Mouse (Mus musculus) midbrain, embryonic 12.5 days (tissue): ENCODE results near the gene Rassf8. TPM values are rescaled to one million over a fixed set of nuclear protein-coding genes. Genes with fewer than 3 reads are reported as not detected.
A peak's percentile ranks its signal among the peaks of the same experiment; 100 is the strongest.

ENCODE experiments used
- ATAC-seq: fragments of 200-750 bp; cut with Nextera tagmentation; 2 replicates; pipeline ENCODE4 v1.8.0; 2017; ENCODE audit warnings: low read depth, moderate TSS enrichment, moderate library complexity; ENCODE audit not compliant: low FRiP score
- H3K27ac ChIP-seq: fragments of 300-500 bp; sonication (generic); replicated peaks from 2 replicates; pipeline ENCODE4 v1.5.1; 2016; ENCODE audit warnings: mild to moderate bottlenecking
- H3K27me3 ChIP-seq: fragments of 300-500 bp; sonication (generic); 2 replicates; pipeline ENCODE4 v1.6.1; 2016; ENCODE audit warnings: mild to moderate bottlenecking
- H3K36me3 ChIP-seq: fragments of 300-500 bp; sonication (generic); 2 replicates; pipeline ENCODE4 v1.6.1; 2016
- H3K4me1 ChIP-seq: fragments of 300-500 bp; sonication (generic); 2 replicates; pipeline ENCODE4 v1.6.1; 2016
- H3K4me2 ChIP-seq: fragments of 300-500 bp; sonication (generic); replicated peaks from 2 replicates; pipeline ENCODE4 v1.6.1; 2016; ENCODE audit warnings: mild to moderate bottlenecking, moderate library complexity
- H3K4me3 ChIP-seq: fragments of 300-500 bp; sonication (generic); 2 replicates; pipeline ENCODE4 v1.5.1; 2016; ENCODE audit warnings: mild to moderate bottlenecking
- H3K9ac ChIP-seq: fragments of 300-500 bp; sonication (generic); replicated peaks from 2 replicates; pipeline ENCODE4 v1.6.1; 2016; ENCODE audit warnings: mild to moderate bottlenecking, moderate library complexity
- H3K9me3 ChIP-seq: fragments of 300-500 bp; sonication (generic); 2 replicates; pipeline ENCODE4 v1.6.1; 2016; ENCODE audit warnings: mild to moderate bottlenecking
- WGBS: fragments of 180-500 bp; shearing (Covaris S2); methylation state at CpG from one replicate; pipeline ENCODE4 v1.1.7; 2016; 5-methylcytosine and 5-hydroxymethylcytosine counted together
- polyA plus RNA-seq: library from polyadenylated mRNA; unstranded; fragments of >200 nt; fragmentation: Nextera tagmentation; extraction: Ambion mirVana; gene quantifications from 2 replicates; pipeline ENCODE4 v1.2.1, GENCODE M21; 2016

Rassf8 gene
- polyA plus RNA-seq, 1 experiment from 2014 or later: 4.4 TPM

DNA sequence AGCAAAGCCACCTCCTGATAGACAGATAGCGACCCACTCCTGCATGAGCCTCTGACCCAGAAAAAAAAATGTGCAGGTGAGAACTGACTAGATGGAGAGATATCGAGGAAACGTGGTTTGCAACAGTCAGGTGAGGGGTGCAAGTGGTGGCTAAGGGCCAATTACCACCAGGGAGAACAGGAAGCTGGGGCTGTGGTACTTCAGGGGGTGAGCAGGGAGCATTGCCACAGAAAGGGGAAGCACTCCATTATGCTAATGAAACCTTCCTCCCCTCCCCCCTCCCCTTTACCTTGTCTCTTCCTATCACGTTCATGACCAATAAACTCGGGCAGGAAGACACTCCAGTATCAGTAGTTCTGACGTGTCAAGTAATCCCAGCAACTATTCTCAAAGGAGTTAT, 88.8 kb downstream of the Rassf8 start:
- no peak overlapping the region for H3K4me2 ChIP-seq
- H3K4me1 ChIP-seq: peaks cover 4% of the 10 kb centered on the region; the same call in 1 of the 2 replicates
- no peak overlapping the region for H3K27ac ChIP-seq
- ATAC-seq: no peak
- 61% methylated on average over 6 of the region's 6 CpGs for WGBS
- no peaks in the 10 kb centered on the region for H3K9me3 ChIP-seq
- H3K27me3 ChIP-seq: no peaks in the 10 kb centered on the region
- H3K36me3 ChIP-seq: no peaks in the 10 kb centered on the region
- no peak overlapping the region for H3K9ac ChIP-seq
- H3K4me3 ChIP-seq: no peak overlapping the region

DNA sequence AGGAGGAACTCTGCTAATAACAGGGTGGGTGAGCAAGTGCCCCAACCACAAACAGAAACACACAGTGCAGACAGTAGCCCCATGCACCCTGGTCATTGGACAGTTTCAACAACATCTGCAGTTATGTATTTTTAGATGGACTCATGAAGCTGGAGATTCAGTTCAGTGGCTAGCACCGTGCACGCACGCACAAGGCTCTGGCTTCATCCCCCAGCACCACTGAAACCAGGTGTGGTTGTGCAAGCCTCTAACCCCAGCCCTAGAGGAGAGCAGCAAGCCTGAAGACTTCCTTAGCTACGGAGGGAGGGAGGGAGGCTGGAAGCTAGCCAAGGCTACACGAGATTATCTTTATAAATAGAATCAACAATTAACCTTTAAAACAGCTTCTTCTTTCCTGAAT, 99.1 kb downstream of the Rassf8 start:
- ATAC-seq: no peak
- no peak overlapping the region for H3K4me3 ChIP-seq
- no peaks in the 10 kb centered on the region for H3K36me3 ChIP-seq
- no peaks in the 10 kb centered on the region for H3K9me3 ChIP-seq
- WGBS: 87% methylated on average over 5 of the region's 5 CpGs
- no peaks in the 10 kb centered on the region for H3K27me3 ChIP-seq
- no peak overlapping the region for H3K4me2 ChIP-seq
- H3K27ac ChIP-seq: no peak overlapping the region
- no peak overlapping the region for H3K9ac ChIP-seq
- no peaks in the 10 kb centered on the region for H3K4me1 ChIP-seq

DNA sequence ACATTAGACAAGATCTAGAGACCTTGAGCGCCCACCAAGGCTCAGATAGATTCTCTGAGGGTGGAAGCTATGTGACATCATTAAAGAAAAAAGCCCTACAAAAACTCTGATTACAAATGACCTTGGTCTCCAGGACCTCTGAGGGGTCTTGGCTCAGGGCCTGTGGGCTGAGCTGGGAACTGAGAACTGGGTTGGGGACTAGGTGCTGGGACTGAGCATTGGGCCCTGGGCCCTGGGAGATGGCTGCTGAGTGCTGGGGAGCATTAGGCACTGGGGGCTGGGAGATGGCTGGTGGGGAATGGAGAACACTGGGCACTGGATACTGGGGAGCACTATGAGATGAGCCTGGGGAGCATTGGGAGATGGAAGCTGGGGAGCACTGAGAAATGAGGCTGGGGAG, 99.5 kb downstream of the Rassf8 start:
- WGBS: 95% methylated on average over 1 of the region's 1 CpGs
- Histone ChIP-seq H3K4me1 (no peaks in the 10 kb centered on the region), H3K4me3 (no peak overlapping the region), H3K9ac (no peak overlapping the region), H3K9me3 (no peaks in the 10 kb centered on the region), H3K4me2 (no peak overlapping the region), H3K27me3 (no peaks in the 10 kb centered on the region), H3K36me3 (no peaks in the 10 kb centered on the region), H3K27ac (no peak overlapping the region)
- ATAC-seq: no peak

DNA sequence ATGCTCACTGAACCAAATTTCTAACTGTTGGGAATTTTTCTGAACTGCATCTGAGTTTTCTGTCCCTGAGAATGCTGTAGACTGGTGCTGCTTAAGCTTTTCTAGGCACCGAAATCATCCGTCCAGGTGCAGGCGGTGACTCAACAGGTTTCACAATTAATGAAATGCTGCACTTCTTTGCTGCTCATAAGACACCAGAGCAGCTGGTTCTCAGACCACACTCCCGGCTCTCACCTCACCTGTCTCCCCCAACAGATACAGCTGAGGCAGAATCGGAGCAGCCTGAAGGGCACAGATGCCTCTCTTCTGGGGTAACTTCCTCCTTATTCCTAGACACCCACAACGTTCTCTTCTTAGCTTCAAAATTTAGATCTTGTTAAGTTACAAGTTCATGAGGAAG, 100.4 kb downstream of the Rassf8 start:
- no peaks in the 10 kb centered on the region for H3K9me3 ChIP-seq
- no peak overlapping the region for H3K4me3 ChIP-seq
- H3K36me3 ChIP-seq: no peaks in the 10 kb centered on the region
- H3K27me3 ChIP-seq: peaks cover 7% of the 10 kb centered on the region; the same call in 1 of the 2 replicates
- no peak overlapping the region for H3K9ac ChIP-seq
- H3K27ac ChIP-seq: no peak overlapping the region
- no peaks in the 10 kb centered on the region for H3K4me1 ChIP-seq
- WGBS: 90% methylated on average over 6 of the region's 6 CpGs
- H3K4me2 ChIP-seq: no peak overlapping the region
- ATAC-seq: no peak

DNA sequence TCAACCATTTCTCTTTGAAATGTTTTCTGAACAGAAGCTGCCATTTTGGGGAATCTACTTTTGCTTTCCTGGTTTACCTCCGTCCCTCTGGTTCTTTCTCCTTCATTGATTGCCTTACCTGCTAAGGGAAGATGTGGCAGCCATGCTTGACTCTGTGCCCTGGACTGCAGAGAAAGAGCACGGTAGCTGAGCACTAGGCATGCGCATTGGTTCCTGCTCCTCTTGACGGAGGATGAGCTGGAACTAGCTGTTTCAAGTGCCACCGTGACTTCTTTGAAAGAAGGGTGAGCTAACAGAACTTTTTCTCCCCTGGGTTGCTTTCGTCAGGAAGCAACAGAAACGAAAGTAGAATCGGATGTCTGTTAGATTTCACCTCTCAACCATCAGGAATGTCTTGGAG, 101.1 kb downstream of the Rassf8 start:
- no peak for ATAC-seq
- no peak overlapping the region for H3K4me2 ChIP-seq
- H3K27me3 ChIP-seq: peaks cover 15% of the 10 kb centered on the region
- 90% methylated on average over 8 of the region's 8 CpGs for WGBS
- no peak overlapping the region for H3K4me3 ChIP-seq
- no peaks in the 10 kb centered on the region for H3K36me3 ChIP-seq
- H3K9ac ChIP-seq: no peak overlapping the region
- H3K4me1 ChIP-seq: no peaks in the 10 kb centered on the region
- H3K27ac ChIP-seq: no peak overlapping the region
- H3K9me3 ChIP-seq: no peaks in the 10 kb centered on the region

DNA sequence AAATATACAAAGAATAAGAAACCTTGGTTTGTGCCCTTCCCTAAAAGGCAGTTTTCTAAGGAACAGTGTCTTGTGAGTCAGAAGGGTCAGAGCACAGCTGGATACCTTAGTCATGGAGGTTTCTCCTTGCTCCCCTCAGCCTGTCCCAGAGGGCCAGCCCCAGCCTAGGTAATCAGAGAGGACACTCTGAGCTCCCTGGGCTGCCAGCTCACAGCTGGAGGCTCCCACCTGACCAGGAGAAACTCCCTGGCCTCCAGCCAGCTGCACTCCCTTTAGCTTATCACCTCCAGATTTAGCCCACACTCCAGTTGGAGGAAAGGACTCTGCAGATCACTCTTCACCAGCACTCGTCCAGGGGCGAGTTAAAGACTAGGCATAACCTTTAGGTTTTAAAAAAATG, 104.2 kb downstream of the Rassf8 start:
- Histone ChIP-seq H3K9me3 (no peaks in the 10 kb centered on the region), H3K4me2 (no peak overlapping the region), H3K4me3 (no peak overlapping the region), H3K9ac (no peak overlapping the region), H3K27me3 (peaks cover 35% of the 10 kb centered on the region), H3K4me1 (peaks cover 14% of the 10 kb centered on the region), H3K27ac (no peak overlapping the region), H3K36me3 (no peaks in the 10 kb centered on the region)
- no peak for ATAC-seq
- WGBS: 65% methylated on average over 2 of the region's 2 CpGs

DNA sequence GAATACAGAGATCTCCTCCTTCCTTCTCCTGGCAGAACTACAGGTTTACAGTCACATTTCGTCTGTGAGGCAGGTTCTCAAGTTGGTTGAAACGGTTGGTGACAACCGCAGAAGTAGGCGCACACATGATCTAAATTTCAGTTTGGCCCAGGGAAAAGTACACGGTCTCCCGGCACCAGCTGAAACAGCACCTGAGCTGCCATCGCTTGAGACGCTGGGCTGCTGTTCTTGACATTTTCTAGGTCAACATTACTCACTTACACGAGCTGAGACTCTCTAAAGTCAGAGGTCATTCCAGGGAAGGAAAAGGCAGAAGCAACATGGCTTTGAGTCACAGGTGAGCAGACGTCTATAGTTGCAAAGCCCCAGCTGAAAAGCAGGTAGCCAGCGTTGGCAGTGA, 105.4 kb downstream of the Rassf8 start:
- Histone ChIP-seq H3K4me1 (peaks cover 26% of the 10 kb centered on the region), H3K27ac (no peak overlapping the region), H3K27me3 (peaks cover 43% of the 10 kb centered on the region), H3K36me3 (no peaks in the 10 kb centered on the region), H3K4me2 (no peak overlapping the region), H3K4me3 (no peak overlapping the region), H3K9ac (no peak overlapping the region), H3K9me3 (no peaks in the 10 kb centered on the region)
- WGBS: 85% methylated on average over 11 of the region's 11 CpGs
- ATAC-seq: no peak

DNA sequence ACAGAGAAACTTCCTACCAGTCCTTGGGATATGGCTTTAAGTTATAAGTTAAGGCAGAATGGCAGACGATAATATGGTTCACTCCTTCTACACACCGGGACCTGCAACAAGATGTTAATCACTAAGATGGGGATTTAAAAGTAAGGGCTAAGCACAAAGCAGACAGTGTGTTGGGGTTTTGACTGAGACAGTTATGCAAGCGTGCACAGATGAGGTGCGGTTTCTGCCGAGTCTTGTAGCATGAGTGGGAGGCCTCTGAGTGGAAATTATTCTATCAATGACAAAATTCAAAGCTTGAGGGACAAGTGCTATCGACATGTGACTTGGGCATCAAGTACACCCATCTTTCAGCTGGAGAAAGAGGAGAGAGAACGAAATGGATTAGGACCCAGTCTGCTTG, 106.2 kb downstream of the Rassf8 start:
- no peak overlapping the region for H3K4me2 ChIP-seq
- no peak overlapping the region for H3K9ac ChIP-seq
- H3K4me3 ChIP-seq: no peak overlapping the region
- peaks cover 49% of the 10 kb centered on the region for H3K27me3 ChIP-seq
- no peak overlapping the region for H3K27ac ChIP-seq
- no peak for ATAC-seq
- H3K36me3 ChIP-seq: no peaks in the 10 kb centered on the region
- H3K9me3 ChIP-seq: no peaks in the 10 kb centered on the region
- peaks cover 26% of the 10 kb centered on the region for H3K4me1 ChIP-seq
- WGBS: 94% methylated on average over 7 of the region's 7 CpGs

DNA sequence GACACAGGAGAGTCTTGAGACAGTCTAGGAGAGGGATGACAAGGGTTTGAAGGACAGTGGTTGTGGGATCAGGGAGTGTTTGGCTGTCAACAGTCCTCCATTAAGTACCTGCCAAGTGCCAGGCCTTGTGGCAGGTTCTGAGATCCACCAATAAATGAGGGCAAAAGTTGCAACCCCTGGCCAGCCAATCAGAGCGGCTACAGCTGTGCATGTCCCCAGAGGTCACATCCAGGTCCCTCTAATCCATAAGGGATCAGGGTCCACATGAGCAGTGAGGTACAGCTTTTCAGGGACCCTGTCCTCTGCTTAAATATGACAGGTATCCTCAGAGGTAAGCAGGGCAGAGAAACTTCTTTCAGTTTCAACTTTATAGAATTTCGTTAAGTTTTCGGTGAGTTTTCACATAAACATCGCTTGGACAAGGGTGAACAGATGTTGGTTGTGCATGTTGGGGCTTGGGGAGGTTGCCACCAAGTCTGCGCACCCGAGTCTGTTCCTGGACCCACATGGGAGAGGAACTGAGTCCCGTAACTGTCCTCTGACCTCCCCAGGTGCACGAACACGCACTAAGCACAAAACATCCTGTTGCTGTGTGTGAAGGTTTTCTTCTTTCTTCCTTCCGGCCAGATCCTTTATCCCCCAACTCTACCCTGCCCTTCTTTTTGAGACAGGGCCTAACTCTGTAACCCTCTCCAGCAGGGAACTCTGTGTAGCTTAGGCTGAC, 107.0 kb downstream of the Rassf8 start:
- no peak overlapping the region for H3K9ac ChIP-seq
- H3K27ac ChIP-seq: no peak overlapping the region
- H3K27me3 ChIP-seq: peaks cover 57% of the 10 kb centered on the region
- no peak for ATAC-seq
- WGBS: 86% methylated on average over 10 of the region's 10 CpGs
- peaks cover 26% of the 10 kb centered on the region for H3K4me1 ChIP-seq
- no peaks in the 10 kb centered on the region for H3K36me3 ChIP-seq
- no peak overlapping the region for H3K4me2 ChIP-seq
- no peak overlapping the region for H3K4me3 ChIP-seq
- H3K9me3 ChIP-seq: no peaks in the 10 kb centered on the region

DNA sequence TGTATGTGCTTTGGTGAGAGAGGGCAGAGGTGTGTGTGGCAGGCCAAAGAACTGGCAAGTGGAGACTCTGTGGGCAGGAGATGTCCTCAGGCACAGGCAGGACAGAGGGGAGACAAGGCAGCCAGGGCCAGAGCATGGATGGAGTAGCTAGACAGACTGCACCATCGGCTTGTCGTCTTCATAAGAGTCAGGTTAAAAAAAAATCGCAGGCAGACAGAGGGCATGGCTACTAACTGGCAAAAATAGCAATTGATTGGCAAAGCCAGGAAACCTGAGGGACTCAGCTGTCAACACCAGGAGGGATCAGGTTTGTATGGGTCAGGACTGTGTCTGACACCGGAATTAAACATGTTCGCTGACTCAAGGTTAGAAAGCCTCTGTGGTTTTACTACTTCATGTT, 108.2 kb downstream of the Rassf8 start:
- WGBS: 54% methylated on average over 5 of the region's 5 CpGs

DNA sequence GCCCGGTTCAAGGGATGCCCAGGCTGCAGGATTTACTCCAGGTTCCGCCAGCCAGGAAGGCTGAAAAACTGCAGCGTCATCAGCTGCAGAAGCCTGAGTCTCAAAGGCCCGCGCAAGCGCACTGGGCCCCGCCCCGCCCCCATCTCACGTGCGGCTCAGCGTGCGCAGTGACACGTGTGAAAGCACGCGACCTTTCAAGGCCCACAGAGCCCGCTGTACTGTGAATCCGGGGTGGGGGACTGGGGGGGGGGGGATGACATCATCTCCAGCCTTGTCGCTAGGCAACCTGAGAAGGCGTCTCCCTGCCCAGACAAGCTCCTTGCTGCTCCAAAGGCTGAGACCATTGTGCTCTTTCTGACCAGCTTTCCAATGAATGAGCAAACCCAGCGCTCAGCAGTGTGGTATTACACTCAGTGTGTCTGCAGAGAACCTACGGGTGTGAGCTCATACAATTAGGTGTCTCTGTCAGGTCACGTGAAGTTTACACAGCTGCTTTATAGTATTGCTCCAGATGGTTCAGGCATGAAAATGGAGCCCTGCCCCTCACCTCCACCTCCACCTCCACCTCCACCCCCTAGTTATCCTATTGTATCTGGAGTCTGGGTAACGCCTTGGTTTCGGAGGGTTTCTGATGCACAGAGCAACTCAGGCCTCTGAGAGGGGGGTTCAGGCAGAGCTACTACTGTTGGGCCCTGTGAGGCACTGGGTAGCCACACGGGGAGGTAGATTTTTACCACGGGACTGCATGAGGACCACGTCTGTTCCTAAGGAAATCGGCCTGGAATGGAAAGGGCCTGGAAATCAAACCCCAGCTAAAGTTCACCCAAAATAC, 109.4 kb downstream of the Rassf8 start:
- Histone ChIP-seq H3K9me3 (no peaks in the 10 kb centered on the region), H3K9ac (no peak overlapping the region), H3K27me3 (peaks cover 73% of the 10 kb centered on the region), H3K27ac (peak overlapping the region; percentile 62), H3K4me3 (peak overlapping the region; percentile 19), H3K4me2 (peak overlapping the region; percentile 39), H3K36me3 (no peaks in the 10 kb centered on the region), H3K4me1 (peaks cover 26% of the 10 kb centered on the region)
- 2% methylated on average over 28 of the region's 28 CpGs for WGBS
- ATAC-seq: peak; percentile 98

More for the DNA sequence above, 108.2 kb downstream of the Rassf8 start:
- H3K4me3 ChIP-seq: no peak overlapping the region
- peaks cover 63% of the 10 kb centered on the region for H3K27me3 ChIP-seq
- H3K27ac ChIP-seq: no peak overlapping the region
- no peak overlapping the region for H3K9ac ChIP-seq
- no peaks in the 10 kb centered on the region for H3K9me3 ChIP-seq
- H3K4me2 ChIP-seq: no peak overlapping the region
- no peaks in the 10 kb centered on the region for H3K36me3 ChIP-seq
- peaks cover 26% of the 10 kb centered on the region for H3K4me1 ChIP-seq
- ATAC-seq: no peak

DNA sequence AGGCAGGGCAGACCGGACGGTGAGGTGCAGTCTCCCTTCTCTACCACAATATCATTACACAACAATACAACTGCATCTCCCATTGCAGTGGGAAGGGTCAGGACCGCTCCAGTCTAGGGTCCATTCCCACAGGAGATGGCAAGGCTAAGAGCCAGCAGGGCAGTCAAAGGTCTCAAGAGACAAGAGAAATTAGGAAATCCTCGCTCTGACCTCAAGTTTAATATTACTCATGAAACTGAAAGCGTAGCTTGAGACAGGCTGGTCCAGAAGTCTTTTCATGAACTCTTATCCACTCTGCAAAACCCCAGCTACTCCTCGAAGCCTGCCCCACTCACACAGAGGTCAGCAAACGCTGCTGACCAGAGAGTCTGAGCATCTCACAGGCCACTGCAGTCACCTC, 110.9 kb downstream of the Rassf8 start:
- no peak overlapping the region for H3K9ac ChIP-seq
- no peak for ATAC-seq
- no peaks in the 10 kb centered on the region for H3K9me3 ChIP-seq
- WGBS: 82% methylated on average over 7 of the region's 7 CpGs
- H3K27ac ChIP-seq: no peak overlapping the region
- H3K4me1 ChIP-seq: peaks cover 30% of the 10 kb centered on the region
- H3K4me3 ChIP-seq: no peak overlapping the region
- peaks cover 72% of the 10 kb centered on the region for H3K27me3 ChIP-seq
- no peaks in the 10 kb centered on the region for H3K36me3 ChIP-seq
- no peak overlapping the region for H3K4me2 ChIP-seq
